Mouse (Mus musculus) right cerebral cortex, postnatal 25 days (tissue): ENCODE measurements around the gene Sepsecs.
A peak's percentile ranks its signal among the peaks of the same experiment; 100 is the strongest.
"Not testable (repeated sequence)": the region's sequence is repeated elsewhere in the genome, so short reads cannot be mapped to it uniquely, and the experiment has no call there.

Source experiments
- DNase-seq: peaks from one replicate; pipeline ENCODE4 v3.0.0; 2022

The Sepsecs gene

DNA sequence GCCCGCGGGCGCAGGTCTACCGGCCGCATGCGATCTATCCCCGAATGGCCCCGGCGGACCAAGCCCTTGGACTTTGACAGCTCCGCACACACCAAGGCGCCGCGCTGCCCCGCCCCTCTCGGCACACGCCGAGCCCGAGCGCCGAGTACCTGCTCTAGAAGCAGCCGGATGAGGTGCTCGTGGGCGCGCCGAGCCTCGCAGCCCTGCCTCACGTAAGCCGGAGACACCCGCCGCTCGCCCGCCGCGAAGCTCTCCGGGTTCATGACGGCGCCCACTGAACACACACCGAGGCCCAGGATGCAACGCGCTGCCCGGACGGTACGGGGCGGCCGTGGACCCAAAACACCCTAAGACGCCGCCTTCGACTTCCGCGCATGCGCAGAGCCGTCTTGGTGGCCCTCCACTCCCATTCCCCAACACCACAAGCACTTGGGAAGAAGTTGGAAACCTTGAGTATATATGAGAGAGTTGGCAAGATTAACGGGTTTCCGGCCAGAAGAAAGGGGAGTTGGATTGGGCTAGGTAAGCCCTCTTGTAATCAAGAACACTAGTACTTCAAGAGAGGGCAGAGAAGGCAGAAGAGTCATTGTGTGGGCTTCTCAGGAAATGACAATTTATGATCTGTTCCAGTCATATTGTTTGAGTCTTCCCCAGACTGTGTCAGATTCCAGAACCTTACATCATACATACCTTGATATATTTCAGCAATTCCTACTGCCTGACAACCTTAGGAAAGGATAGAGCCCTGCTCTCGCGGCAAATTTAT, at the start of gene Sepsecs:
Gene Sepsecs, minus strand, starts transcription at position 283 of the 766 bp plus-strand sequence.
- peak; percentile 93 for DNase-seq

DNA sequence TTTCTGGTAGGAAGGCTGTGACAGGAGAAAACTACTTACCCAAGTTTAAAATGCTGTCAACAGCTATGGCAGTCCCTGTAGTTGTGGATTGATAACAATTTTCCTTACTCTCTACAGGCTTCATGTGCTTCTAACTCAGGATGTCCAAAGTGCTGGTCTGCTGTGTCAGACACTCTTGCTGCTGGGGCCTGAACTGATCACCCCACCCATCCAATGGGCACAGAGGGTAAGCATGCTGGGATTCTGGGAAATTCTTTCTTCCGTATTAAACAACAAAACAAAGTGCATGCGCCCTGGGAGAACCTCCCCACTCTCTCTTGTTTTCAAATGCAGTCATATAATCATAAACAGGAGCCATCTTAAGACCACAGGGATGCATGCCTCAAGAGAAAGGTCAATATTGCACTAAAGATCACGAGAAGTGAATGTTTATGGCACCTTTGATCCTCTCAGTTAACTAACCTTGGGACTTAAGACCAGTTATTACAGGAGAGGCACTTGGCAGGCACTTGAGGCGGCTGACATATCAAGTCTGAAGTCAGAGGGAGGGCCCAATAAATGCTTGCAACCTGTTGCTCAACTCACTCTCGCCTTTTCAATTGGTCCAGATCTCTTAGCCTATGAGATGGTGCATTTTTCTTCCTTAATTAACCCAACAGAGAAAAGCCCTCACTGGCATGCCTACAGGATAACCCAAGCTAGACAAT, 47.4 kb upstream of the Sepsecs start:
- no peak for DNase-seq

DNA sequence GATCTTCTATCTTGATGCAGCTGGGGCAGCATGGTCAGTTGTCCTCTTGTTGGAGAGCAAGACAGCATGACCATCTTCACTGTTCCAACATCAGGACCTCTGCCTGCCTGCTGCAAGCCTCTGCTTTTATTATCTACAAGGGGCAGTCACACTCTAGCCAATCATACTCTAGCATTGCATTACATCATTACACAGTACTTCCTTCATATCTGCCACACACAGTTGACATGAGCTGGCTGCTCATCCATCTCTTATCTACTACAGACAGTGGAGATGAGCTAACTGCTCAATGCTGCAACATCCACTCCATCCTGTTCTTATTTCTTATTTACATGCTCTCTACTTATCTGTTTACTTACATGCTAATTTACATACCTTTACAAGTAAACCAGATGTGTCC, 43.2 kb upstream of the Sepsecs start:
- DNase-seq: no peak

DNA sequence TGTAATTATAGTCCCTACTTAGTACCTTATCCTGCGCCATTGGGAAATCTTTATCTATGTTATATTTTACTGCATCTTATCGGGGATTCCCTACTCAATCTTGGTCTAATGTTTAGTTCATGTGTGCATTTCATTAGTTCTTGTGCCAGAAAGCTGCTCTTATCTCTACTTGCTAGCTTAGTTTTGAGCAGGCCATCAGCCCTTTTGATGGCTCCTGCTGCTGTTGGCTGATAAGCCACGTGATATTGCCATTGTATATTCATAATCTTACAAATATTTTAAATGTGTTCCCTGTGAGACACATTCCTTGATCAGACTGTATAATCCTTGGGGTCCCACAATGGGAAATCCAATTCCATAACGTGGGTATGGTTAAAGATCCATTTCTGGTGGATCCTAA, 35.1 kb upstream of the Sepsecs start:
- DNase-seq: no peak

DNA sequence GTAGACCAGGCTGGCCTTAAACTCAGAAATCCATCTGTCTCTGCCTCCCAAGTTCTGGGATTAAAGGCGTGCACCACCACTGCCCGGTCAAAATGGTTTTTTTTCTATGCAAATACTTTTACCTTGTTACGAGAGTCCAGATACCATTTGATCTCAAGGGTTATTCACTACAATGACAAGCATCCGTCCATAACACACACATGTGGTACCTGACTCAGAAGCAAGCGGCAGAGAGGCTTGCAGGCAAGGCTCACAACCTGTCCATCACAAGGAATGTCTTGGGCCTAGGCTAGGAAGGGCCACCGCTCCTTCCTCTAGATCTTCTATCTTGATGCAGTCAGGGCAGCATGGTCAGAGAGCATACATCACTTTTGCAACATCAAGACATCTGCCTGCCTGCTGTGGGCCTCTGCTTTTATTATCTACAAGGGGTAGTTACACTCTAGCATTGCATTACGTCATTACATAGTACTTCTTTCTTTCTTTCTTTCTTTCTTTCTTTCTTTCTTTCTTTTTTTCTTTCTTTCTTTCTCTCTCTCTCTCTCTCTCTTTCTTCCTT, 28.5 kb upstream of the Sepsecs start:
- not testable (repeated sequence) for DNase-seq

DNA sequence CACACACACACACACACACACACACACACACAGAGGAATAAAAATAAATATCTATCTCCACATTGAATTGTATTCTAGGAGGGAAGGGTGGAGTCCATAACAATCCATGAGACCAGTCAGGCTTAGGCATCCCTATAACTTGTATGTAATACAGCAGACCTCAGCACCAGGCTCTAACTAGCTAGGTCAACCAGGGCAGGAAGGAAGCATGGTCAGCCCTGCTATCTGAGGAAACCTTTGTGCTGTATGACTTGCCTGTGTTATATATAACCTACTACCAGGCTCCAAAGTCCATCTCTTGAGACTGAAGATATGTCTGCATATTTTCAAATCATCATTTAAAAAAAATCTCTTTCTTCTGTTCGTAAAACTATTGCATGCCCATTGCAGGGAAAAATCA, 27.8 kb upstream of the Sepsecs start:
- DNase-seq: no peak

DNA sequence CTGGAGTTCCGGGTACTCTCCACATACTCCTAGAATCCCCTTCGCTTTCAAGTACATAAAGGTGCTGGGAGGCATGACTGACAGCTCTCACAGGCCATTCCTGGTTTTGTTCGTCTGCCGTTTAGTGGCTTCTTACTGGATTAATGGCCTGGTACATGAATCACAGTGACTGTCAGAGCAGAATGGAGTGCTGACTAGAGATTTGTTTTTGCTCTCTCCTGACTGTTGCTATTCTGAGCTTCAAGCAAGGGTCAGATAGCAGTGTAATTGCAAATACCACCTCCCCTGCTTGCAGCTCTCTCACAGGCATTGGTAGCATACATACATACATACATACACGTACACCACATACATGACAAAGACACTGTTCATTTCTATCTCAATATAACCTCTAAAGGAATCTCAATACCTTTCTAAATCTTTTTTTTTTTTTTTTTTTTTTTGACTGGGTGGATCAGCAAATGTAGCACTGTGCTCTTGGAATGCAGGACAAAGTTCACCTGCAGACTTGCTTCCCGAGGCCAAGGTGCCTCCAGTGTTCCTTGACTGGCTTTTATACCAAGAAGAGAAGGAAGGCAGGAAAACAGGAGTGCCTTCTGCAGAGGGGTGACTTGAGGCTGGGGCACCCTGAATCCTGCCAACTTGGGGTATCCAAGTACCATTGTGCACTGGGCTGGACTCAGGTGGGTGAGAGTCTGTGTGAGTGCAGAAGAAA, 18.4 kb upstream of the Sepsecs start:
- DNase-seq: no peak

DNA sequence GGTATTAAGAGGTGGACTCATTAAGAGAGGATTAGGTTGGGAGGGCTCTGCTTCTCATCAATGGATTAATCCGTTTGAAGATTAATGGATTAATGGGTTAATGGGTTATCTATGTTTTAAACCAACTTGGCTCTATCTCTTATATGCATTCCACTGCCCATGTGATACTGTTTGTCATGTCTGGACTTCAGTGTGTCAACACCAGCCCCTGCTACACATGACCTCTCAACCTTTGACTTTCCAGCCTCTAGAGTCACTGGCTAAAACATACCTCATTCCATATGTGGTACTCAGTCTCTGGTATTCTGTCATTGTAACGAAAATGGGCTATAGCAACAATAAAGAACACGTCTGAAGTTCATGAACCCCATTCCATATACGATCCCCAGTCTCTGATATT, 11.6 kb upstream of the Sepsecs start:
- no peak for DNase-seq

DNA sequence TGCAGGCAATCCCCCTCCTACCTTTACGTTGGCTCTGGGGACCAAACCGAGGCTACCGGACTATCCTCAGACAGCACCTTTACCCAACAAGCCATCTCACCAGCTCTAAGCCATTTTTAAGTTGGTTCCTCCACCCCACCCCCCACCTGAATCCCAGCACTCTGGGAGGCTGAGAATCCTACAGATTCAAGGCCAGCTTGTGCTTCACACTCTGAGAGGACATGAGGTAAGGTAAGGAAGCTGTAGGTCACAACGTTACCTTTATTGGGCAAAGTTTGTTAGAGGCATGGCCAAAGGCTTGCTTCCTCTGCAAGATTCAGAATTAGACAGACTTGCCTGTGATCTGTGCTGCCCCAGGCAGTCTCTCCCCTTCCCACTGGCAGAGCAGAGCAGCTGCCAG, 10.7 kb upstream of the Sepsecs start:
- no peak for DNase-seq

DNA sequence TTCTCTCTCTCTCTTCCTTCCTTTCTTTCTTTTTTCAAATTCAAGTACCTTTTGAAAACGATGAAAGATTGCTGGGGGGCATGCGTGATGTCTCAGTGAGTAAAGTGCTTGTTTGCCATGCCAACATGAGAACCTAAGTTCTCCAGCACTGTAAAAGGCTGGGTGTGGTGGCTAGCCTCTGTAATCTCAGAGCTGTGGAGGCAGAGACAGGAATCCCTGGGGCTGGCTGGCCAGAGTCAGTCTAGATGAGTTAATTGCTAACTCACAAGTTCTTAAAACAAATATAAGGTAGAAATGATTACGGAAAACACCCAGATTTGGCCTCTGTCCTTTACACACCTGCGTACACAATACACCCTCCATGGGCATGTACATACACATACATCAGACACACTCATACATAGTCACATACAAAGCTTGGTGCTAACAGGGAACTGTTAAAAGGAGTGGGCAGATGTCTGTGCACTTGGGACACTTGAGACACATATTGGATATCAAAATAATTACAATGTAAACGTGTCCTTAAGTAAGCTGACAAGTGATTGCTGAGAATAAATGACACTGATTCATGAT, 9.1 kb upstream of the Sepsecs start:
- no peak for DNase-seq

DNA sequence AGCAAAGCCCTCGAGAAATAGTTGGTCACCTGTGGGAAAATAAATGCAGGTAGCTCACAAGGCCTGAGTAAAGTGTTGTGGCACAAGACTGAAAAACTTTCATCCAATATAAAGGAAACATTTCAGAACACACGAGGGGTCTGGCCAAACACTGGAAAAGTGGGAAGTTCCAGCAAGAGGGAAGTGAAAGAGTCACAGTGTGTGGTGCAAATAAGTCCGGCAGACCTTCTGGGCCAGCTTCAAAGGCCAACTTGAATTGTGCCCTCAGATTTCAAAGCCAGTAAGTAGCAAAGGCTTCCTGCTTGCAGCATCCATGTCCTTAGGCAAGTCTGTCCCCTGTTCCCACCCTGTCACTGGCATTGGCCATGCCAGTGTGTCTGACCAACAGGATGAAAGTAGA, 7.6 kb upstream of the Sepsecs start:
- no peak for DNase-seq

DNA sequence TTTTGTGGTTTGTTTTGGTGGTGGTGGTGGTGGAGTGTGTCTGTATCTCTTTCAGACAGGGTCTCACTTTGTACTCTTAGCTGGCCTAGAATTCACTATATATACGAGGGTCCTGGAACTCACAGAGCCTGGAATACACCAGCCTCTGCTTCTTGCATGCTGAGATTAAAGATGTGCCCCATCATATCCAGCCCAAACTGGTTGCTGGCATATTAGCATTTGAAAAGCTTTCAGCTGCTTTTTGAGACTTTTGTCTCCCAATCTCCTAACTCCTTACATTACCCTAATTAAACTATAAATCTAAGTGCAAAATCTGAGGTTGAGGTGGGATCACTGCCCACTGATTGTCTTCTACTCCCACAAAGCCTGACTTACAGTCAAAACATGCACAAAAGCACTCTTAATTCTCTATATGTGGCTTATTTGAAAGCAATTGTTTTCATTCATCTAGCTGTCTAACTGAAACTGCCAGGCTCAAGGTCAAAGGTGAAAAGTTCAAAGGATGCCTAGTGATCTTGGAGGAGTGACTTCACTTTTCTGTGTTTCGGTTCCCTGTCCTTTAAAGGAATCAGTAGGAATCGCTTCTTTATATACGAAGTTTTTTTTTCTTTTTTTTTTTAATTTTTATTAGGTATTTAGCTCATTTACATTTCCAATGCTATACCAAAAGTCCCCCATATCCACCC, 5.0 kb upstream of the Sepsecs start:
- no peak for DNase-seq

DNA sequence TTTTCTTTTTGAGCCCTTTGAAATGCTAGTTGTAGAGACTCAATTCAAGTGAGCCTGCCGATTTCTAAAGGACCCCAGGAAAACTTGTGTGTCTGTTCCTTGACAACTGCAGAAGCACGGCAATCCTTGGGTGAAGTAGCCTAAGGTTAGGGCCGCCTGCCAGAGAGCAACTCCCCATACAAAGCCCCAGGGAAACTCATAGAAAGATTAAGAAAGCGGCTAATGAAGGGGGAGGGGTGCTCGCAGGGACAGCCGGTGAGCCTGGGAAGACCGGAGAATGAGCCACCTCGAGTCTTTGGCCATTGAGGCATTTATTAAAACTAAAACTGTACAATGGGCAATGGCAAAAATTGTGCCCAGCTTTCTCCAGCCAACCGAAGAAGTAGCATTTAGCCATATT, 3.8 kb upstream of the Sepsecs start:
- DNase-seq: no peak

DNA sequence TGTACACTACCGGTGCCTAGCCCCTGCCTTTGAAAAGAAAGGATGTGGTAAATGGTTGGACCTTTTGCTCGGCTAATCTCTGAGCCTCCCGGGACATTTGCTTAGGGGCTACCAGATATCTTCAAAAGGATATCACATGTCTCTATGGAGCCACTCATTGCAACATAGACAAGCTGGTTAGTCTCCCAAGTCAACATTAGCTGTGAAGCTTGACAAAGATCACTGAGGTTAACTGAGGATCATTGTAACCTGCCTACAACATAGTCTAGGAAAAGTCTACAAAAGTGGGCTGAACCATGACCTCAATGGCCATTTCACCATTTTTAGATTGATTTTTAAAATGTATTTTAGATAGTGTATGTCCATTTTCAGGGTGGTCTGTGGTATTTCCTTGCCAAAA, 1.2 kb upstream of the Sepsecs start:
- no peak for DNase-seq

DNA sequence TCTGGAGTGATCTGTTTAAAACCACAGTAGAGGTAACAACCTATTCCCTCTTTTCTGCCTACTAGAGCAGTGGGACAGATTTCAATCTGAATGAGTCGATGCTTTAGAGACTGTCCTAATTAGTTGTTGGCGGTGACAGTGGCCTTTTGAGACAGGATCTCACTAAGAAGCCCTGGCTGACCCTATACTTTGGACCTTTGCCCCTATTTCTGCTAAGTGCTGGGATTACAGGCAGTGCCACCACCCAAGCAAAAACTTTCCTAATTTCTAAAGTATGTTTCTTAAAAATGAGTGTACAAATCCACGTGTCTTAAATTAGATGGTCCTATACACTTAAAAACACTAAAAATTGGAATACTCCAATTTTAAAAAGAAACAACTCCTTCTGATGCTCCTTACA, 2.7 kb downstream of the Sepsecs start:
- DNase-seq: no peak

DNA sequence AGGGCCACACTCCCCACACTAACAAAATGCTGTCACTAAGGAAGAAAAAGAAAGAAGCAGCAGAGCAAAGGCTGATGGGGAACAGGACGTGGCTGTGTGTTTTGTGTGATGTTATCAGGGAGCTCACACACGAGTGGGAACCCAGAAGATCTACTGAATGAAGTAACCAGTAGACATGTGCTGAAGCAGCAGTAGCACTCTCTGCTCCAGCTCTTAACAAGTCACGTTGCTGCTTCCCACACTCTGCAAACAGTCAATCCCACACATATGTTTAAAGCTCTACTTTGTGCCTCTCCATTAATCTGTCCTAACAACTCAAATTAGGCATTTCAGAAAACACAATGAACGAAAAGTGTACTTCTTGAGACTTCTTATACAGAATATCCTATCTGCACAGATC, 11.6 kb downstream of the Sepsecs start:
- DNase-seq: no peak

DNA sequence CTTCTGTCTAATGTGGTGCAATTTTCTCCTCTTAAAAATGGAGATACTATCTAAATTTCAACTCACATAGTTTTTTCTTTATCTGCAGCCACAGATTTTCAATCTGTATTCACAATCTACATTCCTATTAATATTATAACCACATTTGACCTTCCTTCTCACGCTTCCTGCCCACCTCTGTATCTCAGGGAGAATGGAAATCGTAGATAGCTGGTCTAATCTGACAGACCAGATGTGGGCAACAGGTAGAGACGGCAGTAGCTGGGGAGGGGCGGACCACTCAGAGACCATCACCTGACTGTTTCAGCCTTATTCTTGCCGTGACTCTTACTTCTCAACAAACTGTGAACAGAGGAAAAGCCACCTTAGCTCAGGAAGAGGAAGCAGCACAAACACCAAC, 12.2 kb downstream of the Sepsecs start:
- no peak for DNase-seq

DNA sequence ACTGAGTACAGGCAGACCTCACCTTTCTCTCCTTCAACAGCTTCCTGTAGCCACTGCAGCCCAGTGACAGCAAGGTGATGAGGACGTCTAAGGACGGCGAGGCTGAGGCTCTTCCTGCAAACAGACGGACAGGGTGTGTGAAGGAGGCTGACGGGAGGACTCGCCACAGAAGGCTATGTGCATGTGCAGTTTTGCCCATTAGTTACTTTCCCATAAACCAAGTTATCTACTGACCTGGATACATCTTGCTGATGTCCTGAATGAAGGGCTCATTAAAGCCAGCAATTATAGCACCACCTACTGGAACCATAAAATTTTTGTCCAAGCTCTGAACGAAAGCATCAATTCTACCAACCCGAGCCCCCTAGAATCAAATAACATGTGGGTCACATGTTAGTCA, 13.5 kb downstream of the Sepsecs start:
- no peak for DNase-seq

DNA sequence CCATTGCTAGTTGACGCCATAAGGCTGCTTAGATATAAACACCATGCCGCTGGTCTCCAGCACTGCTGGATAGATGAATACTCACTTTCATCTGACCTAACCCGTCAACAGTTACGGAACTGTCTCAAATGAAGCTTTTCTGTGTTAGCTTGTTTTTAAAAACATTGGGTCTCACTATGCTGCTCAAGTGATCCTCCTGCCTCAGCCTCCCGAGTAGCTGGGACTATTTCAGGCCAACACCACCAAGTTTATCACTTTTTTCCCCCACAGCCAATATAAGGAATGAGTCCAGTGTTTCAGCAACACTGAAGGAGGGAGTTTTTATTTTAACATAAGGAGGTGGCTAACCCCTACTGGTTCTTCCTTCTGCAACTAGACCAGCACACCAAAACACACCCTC, 14.5 kb downstream of the Sepsecs start:
- DNase-seq: no peak

DNA sequence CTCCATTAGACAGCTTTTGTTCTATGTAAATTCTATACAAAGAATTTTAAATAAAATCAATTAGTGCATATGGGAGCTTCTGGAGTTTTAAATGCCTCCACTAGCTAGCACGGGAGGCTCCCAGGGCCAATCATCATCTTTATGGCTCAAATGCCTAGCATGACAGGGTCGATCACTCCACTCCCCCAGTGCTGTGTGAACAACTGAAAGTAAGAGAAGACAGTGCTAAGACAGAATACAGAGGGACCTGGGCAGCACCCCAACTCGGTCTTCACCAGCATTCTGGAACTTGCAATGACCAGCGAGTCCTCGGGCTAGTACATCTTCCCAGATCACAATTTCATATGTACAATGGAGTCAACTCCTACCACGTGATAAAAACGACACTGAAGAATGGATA, 16.9 kb downstream of the Sepsecs start:
- no peak for DNase-seq

DNA sequence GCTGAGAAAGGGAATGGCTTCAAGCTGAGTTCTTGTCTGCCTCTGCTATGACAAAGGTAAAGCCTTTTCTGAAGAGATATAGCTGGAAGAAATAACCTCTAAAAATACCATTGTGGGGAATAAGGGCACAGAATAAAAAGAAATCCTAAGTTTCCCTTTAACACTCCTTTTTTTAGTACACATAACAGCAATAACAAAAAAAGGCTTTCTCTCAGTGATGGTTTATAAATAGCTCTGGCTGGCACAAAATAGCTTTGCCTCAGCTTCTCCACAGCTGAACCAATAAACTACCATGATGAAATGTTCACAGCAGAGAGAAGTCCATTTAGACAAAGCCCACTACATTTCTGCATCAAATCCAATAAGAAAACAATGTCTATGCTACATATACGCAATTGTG, 17.4 kb downstream of the Sepsecs start:
- no peak for DNase-seq

DNA sequence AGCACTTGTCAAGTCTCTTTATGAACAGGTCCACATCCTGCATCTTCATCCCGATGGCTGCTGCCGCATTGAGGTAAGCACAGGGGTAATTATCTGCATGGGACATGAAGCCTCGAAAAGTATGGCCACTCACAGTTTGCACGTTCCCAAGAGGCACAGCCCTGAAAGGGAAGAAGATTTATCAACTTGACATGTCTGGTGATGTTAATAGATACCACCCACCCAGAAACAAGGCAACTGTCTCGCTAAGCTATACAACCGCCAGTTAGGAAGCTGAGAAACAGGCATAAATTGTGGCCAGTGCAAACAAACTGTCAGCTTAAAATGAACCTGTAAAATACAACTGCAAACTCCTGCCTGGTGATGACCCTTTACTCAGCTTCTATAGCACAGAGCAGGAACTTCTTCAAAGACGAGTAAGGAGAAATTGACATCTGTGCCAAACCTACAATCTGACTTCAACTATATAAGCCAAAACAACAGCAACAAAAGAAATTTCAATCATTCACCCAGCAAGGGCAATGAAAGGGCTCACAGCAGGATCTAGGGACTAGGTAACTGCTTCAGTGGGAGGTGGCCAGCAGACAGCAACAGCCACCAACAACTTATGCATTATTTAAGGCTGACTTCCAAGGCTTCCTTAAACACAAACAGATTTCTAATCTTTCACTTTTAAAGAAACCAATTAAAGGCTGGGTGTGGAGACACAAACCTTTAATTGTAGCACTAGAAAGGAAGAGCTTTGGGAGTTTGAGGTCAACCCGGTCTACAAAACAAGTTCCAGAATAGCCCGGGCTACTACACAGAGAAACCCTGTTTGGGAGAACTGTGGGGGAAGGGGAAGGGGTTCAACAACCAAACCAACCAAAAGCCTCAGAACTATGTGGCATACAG, 25.3 kb downstream of the Sepsecs start:
- DNase-seq: no peak
